Mouse (Mus musculus) lung, adult 18-20 months (tissue): ENCODE results near the gene 5730455P16Rik.
"Not testable (repeated sequence)": the region's sequence is repeated elsewhere in the genome, so short reads cannot be mapped to it uniquely, and the experiment has no call there.

Source experiments
- DNase-seq, 2 experiments: peaks; one replicate each; pipeline ENCODE4 v3.0.0; 2022; ENCODE audit warnings: mixed read lengths in 2 of 2

5730455P16Rik gene

DNA sequence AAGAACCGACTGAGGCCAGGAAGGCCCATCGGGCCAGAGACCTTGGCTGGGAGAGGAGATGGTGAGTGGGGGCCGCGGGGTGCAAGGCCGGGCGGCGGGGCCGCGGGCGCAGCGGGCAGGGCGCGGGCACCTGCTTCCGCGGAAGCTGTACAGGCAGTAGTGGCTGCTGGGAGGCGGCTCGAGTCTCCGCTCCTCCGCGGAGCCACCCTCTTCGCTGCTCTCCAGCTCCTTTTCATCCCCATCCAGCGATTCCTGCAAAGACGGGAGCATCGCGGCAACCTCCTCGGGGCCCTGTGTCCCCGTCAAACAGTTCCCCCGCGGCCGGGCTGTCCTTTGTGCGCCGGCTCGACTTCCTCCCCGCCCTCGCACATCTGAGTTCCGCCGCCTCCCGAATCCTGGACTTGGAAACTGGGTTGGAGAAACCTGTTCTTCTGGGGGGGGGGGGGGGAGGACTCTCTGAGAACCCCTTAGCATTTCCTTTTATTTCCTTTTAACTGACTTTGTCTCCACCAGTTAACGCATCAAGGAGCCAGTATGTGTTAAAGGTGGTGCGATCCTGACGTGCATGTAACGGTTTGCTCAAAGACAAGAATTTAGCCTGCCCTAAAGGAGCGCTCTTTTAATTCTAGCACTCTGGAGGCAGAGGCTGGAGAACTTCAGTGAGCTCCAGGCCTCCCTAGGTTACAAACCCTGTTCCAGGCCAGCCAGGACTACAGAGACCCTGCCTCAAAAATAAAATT lies at the start of gene 5730455P16Rik:
Gene 5730455P16Rik, minus strand, starts transcription at position 323 of the 740 bp plus-strand sequence.
- peak; percentile 76 to 80 for DNase-seq

DNA sequence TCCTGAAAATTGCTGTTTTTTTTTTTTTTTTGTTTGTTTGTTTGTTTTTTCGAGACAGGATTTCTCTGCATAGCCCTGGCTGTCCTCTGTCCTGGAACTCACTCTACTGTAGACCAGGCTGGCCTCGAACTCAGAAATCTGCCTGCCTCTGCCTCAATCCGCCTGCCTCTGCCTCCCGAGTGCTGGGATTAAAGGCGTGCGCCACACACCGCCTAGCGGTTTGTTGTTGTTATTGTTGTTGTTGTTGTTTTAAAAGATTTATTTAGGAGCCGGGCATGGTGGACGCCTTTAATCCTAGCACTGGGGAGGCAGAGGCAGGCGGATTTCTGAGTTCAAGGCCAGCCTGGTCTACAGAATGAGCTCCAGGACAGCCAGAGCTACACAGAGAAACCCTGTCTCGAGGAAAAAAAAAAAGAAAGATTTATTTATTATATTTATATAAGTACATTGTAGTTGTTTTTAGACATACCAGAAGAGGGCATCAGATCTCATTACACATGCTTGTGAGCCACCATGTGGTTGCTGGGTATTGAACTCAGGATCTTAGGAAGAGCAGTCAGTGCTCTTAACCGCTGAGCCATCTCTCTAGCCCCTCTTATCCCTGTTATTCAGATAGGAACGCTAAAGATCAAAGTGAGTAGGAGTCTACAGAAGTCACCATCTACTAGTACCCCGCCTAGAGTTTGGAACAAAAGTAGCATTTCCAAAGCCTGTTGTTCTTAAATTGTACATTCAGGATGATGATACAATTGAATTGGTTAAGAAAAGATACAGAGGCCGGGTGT lies 48.4 kb upstream of the 5730455P16Rik start:
- not testable (repeated sequence) for DNase-seq

DNA sequence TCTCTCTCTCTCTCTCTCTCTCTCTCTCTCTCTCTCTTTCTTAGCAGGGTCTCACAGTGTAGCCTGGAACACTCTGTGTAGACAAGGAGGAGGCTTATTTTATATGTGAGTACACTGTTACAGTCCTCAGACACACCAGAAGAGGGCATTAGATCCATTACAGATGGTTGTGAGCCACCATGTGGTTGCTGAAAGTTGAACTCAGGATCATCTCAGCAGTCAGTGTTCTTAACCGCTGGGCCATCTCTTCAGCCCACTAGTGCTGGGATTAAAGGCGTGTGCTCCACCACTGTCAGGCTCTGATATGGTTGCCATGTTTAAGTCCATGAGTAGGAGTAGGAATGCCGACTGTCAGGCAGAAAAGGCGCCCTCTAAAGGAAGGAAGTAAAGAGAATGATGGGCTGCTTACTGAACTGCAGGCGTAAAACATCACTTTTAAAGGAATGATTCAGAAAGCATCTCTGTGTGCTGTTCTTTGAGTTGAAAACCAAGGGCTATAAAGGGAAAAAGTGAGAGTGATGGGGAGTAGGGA lies 47.5 kb upstream of the 5730455P16Rik start:
- DNase-seq, result no peak

DNA sequence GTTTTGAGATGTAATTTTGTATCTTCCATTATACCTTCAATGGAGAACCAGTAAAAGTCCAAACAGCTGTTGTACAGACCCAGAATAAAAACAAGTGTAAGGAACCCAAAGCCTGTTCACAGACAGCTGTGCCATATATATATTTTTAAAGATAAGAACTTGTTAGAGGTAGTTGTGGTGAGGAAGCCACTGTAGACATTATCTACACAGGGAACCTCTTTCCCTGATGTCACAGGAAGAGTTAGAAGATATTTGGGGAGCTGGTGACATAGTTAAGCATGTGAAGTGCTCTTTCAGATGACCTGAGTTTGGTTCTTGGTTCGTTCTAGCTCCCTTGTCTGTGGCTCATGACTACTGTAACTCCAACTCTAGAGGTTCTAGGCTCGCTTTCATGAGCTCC lies 46.9 kb upstream of the 5730455P16Rik start:
- DNase-seq, result no peak

DNA sequence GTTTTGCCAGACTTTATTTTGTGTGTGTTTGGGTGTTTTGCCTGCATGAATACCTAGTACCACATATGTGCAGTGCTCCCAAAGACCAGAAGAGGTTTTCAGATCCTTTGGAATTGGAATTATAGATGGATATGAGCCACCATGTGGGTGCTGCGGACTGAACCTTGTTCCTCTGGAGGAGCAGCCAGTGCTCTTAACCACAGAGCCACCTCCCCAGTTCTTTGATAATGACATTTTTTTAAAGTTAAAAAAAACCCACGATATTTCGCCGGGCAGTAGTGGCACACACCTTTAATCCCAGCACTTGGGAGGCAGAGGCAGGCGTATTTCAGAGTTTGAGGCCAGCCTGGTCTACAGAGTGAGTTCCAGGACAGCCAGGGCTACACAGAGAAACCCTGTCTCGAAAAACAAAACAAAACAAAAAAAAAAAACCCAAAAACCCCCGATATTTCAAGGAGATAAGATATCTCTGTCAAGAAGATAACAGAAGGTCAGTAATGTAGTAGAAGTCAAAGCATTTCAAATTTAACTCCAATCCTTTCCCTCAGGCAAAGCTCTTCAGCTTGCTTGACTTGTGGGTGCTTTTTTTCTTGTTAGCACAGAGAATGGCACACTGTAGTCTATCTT lies 43.7 kb upstream of the 5730455P16Rik start:
- no peak for DNase-seq

DNA sequence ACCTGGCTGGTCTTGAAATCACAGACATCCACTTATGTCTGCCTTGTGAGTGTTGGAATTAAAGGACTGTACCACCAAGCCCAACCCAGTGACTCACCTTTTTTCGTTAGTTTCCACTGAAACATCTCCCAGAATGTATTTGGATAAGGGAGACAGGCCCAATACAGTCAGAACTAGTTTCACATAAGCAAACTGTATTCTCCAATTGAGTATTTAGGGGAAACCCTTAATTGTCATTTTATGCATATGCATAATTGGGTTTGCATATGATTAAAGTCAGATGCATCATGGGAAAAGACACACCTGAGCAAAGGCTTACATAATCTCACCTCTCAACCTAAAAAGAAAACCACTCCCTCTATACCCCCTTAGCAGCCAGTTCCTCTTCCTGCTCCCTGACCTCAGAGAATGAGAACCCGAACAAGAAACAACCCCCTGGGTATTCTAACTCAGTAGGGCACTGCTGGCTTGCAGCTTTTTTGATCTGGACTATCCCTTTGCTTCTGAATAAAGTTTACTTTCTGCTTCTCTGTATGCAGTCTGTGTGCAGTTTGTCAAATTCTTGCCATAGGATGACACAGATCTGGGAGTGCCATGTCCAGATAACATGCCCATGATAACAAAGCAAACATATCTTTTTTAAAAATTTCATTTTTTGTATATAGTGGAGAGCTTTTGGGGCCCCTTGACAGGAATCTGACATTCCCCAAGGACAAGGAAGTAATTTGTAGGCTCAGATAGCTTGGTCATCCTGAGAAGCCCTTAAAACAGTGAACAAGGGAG lies 42.6 kb upstream of the 5730455P16Rik start:
- no peak for DNase-seq

DNA sequence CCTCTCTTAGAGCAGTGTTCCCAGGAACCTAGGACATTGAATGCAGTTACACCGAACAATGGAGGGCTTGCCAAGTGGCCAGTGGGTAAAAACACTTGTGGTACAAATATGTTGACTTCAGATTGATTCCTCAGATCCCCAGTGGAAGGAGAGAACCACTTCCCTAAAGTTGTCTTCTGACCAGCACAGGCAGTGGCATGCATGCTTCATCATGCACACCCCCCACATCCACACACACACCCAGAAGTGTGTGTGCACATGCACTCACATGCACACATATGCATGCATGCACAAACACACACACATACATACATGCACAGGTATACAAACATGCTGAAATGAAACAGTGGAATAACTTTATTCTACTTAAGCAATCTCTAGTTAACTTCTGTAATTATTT lies 41.9 kb upstream of the 5730455P16Rik start:
- no peak for DNase-seq

DNA sequence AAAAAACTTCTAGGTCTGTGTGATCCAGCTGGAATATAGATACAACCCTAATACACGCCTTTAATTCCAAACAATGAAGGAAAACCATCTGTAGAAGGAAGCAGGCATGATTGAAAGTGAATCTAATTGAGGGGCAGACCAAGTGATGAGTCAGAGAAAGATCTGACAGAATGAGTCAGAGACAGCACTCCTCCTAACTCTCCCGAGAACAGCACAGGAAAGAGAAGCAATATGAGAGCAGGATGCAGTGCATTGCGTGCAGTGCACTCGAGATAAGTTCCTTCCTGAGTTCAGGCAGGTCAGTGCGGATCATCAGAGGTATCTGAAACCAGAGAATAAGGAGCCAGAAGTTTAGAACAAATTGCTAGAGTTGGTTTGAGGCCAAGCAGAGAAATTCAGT lies 39.3 kb upstream of the 5730455P16Rik start:
- no peak for DNase-seq

DNA sequence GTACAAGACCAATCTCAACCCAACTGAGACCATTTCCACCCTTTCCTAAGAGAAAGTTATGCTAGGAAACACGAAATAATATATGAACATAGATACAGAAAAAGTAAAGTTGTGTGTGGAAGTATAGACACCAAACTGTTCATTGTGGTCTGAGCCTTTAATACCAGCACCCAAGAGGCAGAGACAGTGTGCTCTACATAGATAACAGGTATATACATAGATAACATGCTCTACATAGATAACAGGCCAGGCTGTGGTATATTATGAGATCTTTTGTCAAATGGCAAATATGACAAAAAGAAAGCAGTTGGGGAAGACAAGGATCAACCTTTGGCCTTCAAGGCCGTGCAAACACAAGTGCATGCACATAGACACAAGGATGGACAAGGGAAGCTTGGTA lies 32.5 kb upstream of the 5730455P16Rik start:
- DNase-seq, result no peak

DNA sequence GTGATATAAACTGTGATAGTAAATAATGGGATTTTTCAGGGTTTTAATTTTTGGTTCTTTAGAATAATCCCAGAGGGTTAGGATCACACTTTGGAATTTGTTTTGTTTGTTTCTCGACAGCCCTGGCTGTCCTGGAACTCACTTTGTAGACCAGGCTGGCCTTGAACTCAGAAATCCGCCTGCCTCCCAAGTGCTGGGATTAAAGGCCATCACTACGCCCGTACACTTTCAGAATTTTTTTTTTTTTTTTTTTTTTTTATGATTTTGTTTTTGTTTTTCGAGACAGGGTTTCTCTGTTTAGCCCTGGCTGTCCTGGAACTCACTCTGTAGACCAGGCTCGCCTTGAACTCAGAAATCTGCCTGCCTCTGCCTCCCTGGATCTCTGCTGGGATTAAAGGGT lies 30.0 kb upstream of the 5730455P16Rik start:
- DNase-seq, result not testable (repeated sequence)

DNA sequence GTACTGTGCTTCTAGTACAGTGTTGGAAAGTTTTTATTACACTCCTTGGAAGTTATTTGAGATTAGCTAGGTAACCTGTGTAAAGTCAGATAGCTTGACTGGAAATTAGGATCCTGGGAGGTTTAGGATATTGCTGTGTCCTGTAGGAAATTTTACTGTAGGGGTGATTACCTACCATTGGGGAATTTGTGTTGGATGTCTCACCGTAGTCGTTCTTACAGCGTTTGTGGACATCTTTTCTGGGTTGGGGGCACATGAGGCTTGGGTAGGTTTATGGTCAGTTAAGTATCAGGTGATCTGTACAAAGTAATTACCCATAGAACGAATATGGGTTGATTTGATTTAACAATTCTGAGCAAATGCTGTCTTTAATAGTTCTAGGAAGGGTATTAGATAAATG lies 18.8 kb upstream of the 5730455P16Rik start:
- no peak for DNase-seq

DNA sequence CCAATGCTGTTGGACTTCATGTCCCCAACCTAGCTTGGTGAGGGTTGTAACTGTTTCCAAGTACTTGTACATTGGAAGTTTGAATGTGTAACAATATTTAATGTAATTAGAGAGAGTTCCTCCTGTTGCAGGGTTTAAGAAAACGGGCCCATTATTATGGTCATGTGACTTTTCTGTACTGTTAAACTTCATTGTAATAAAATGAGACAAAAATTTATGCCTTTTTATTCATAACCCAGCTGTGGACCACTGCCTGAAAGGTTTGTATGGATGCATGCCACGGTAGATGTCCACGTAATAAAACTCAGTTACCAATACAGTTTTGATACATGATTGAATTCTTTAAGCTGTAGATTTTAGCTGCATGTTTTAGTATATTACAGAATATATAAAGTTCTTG lies 18.1 kb upstream of the 5730455P16Rik start:
- DNase-seq, result no peak

DNA sequence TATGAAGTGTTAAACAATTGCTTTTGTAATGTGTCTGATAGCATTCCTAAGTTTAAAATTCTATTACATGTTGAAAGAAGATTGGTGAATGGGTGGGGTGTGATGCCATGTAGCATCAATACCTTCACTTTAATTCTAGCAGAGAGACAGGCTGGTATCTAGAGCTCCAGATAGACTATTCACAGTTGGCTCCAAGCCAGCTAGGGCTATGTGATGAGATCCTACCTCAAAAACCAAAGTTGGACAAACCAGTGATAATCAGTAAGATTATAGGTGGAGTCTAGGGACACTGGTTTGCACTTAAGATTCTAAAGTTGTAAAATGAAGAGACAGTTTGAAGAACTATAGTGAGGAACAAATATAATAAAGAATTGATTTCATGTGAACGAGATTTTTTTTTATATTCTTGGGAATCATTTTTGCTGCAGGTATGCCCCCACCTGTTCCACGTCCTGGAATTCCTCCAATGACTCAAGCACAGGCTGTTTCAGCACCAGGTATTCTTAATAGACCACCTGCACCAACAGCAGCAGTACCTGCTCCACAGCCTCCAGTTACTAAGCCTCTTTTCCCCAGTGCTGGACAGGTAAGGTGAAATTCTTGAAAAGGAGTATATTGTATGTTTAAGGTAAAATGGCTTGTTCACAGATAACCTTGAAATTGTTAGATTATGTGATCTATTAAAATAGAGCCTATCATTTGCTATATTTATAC lies 13.7 kb upstream of the 5730455P16Rik start:
- DNase-seq, result no peak

DNA sequence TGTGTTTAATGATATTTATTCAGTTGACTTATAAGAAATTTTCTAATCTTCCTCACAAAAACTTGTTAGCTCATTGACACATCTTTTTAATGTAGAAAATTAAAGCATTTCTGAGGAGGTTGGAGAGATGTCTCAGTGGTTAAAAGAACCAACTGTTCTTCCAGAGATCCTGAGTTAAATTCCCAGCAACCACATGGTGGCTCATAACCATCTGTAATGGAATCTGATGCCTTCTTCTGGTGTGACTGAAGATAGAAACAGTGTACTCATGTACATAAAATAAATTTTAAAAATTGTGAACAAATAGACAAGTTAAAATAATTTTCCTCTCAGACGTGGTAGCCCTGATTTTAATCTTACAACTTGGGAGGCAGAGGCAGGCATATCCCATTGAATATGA lies 12.1 kb upstream of the 5730455P16Rik start:
- DNase-seq, result no peak

DNA sequence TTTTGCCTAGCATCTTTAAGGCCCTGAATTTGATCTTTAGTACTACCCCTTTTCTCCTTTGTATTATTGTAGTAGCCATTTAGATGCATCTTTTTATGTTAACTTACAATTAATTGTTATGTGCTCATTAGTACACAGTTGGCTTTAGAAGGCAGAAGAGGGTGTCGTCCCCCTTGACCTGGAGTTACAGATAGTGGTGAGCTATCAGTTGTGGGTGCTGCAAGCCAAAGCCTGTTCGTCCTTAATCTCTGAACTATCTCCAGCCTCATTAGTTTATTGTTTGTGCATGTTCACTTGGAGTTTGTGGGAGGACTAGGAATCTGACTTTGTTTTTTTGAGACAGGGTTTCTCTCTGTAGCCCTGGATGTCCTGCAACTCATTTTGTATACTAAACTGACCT lies 9.0 kb upstream of the 5730455P16Rik start:
- no peak for DNase-seq

DNA sequence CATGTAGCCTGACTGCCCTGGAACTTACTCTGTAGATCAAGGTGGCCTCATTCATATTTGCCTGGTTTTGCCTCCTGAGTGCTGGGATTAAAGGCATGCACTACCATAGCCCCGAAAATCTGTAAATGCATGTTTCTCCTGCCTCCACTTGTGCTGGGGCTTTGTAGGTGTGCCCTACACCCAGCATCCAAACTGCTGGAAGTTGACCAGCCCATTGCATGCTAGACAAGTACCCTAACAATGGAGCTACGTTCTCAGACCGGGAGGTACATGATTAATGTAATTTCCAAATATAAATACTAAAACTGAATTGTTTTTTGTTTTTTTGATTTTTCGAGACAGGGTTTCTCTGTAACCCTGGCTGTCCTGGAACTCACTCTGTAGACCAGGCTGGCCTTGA lies 7.2 kb upstream of the 5730455P16Rik start:
- no peak for DNase-seq

DNA sequence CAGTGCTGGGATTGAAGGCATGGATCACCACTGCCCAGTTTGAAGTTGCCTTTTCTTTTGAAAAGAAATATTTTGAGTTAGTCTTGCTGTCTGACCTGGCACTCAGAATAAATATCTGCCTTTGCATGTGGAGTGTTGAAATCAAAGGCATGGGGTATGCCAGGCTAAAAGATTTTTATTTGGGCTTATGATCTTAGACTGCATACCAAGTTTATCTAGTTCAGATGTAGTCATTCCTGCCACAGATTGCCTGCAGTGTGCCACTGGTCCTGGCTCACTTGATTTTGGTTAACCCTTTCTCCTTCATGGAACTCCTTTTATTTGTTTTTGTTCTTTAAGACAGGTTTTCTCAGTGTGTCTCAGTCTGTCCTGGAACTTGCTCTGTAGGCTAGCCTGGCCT lies 6.6 kb upstream of the 5730455P16Rik start:
- DNase-seq, result no peak

DNA sequence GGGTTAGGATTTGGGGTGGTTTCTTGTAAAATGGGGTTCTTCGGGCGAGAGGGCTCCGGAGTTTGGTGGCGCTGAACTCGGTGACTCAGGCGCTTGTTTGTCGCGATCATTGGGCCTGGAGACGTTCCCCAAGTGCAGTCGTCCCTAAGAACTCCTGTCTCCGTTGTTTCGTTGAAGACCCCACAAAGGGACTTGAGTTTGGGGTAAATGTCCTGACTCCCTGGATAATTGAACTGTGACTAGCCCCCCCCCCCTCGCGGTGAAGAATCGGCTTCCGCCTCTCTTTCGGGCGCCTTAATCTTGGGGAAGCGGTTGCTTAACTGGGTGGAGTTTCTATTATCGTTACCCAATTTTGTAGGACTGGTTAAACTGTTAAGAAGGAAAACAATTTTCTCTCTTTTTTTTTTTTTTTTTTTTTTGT lies 5.8 kb upstream of the 5730455P16Rik start:
- DNase-seq, result peak; percentile 27 to 66

DNA sequence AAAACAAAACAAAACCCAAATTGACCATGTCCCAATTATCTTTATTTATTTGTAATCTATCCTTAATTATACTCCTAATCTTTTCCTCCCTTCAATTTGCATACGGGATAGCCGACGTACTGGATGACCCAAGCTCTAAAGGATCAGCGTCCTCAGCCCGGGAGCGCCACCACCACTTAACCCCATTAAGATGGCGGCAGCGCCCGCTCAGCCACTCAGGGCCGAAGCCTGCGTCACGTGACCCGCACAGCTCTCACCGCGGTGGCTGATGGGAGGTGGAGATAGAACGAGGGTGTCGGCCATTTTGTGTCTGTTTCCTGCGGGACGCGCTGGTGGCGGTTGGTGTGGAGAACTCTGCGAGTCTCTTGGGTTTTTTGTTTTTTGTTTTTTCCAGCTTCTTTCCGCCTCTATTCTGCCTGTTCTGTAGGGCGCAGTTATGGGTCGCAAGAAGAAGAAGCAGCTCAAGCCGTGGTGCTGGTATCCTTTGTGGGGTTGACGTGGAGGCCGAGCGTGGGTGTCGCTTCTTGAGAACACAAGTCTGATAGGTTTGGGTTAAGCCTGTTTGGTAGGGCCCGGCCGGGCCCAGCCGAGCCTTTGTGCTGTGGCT lies 5.3 kb upstream of the 5730455P16Rik start, which contains the start of gene Zfp207:
Gene Zfp207, plus strand, starts transcription at position 261 of the 607 bp plus-strand sequence.
- peak; percentile 98 for DNase-seq

DNA sequence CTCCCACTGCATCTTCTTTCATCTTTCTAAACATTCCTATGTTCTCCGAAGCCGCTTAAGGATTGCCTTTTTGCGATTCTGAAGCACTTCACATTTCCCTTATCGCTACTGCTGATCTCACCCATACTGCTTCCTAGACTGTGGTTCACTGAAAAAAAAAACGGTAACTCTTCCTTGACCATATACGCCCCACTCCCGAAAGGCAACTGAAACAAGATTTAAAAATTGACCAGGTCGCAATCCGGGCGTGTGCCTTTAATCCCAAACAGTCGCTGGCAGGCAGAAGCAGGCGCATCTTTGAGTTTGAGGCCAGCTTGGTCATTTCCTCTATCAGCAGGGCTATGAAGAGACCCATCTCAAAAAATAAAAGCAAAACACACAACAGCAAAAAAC lies 4.8 kb upstream of the 5730455P16Rik start:
- DNase-seq, result peak in 1 of 2 experiments; percentile 14

DNA sequence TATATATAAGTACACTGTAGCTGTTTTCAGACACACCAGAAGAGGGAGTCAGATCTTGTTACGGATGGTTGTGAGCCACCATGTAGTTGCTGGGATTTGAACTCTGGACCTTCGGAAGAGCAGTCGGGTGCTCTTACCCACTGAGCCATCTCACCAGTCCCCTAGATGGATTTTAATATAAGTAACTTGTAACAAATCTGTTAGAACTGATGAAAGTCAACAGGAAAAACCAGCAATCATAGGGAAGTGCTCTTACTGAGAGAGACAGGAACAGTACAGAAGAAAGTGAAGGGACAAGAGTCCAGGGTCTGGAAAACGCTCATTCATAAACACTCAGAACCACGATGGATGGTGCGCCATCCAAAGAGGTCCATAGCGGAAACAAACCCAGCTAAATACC lies 1.4 kb upstream of the 5730455P16Rik start:
- not testable (repeated sequence) for DNase-seq
